Mouse (Mus musculus) liver, embryonic 15.5 days (tissue): ENCODE data around the gene Lexm. TPM values are rescaled to one million over a fixed set of nuclear protein-coding genes. Genes with fewer than 3 reads are reported as not detected.

Source experiments
- ATAC-seq: fragments of 200-750 bp; cut with Nextera tagmentation; 2 replicates; pipeline ENCODE4 v1.8.0; 2017; ENCODE audit warnings: moderate number of reproducible peaks, mild to moderate bottlenecking, moderate library complexity; ENCODE audit not compliant: insufficient read depth
- H3K27ac ChIP-seq: fragments of 300-500 bp; sonication (generic); replicated peaks from 2 replicates; pipeline ENCODE4 v1.5.1; 2015; ENCODE audit warnings: mild to moderate bottlenecking, inconsistent platforms
- H3K27me3 ChIP-seq: fragments of 300-500 bp; sonication (generic); 2 replicates; pipeline ENCODE4 v1.6.1; 2015; ENCODE audit warnings: mild to moderate bottlenecking, inconsistent platforms
- H3K36me3 ChIP-seq: fragments of 300-500 bp; sonication (generic); replicated peaks from 2 replicates; pipeline ENCODE4 v1.6.1; 2015; ENCODE audit warnings: moderate library complexity, mild to moderate bottlenecking, inconsistent platforms
- H3K4me1 ChIP-seq: fragments of 300-500 bp; sonication (generic); replicated peaks from 2 replicates; pipeline ENCODE4 v1.6.1; 2015; ENCODE audit warnings: inconsistent platforms
- H3K4me2 ChIP-seq: fragments of 300-500 bp; sonication (generic); 2 replicates; pipeline ENCODE4 v1.6.1; 2015; ENCODE audit warnings: moderate library complexity, mild to moderate bottlenecking, inconsistent platforms
- H3K4me3 ChIP-seq: fragments of 300-500 bp; sonication (generic); replicated peaks from 2 replicates; pipeline ENCODE4 v1.5.1; 2015; ENCODE audit warnings: mild to moderate bottlenecking, inconsistent platforms
- H3K9ac ChIP-seq: fragments of 300-500 bp; sonication (generic); 2 replicates; pipeline ENCODE4 v1.6.1; 2015; ENCODE audit warnings: moderate library complexity, mild to moderate bottlenecking, inconsistent platforms
- H3K9me3 ChIP-seq: fragments of 300-500 bp; sonication (generic); replicated peaks from 2 replicates; pipeline ENCODE4 v1.6.1; 2016; ENCODE audit warnings: inconsistent platforms
- WGBS: fragments of 180-500 bp; shearing (Covaris S2); methylation state at CpG from one replicate; pipeline ENCODE4 v1.1.7; 2015; ENCODE audit warnings: mixed read lengths; ENCODE audit not compliant: insufficient replicate concordance; 5-methylcytosine and 5-hydroxymethylcytosine counted together
- polyA plus RNA-seq: library from polyadenylated mRNA; unstranded; fragments of >200 nt; fragmentation: Nextera tagmentation; extraction: Ambion mirVana; gene quantifications from 2 replicates; pipeline ENCODE4 v1.2.1, GENCODE M21; 2015

Gene Lexm
- polyA plus RNA-seq, 1 experiment from 2014 or later: not detected

- H3K27ac ChIP-seq: no peak overlapping the region
- peaks cover 11% of the 10 kb centered on the region; the same call in 1 of the 2 replicates for H3K27me3 ChIP-seq
- no peaks in the 10 kb centered on the region for H3K4me1 ChIP-seq
- H3K4me3 ChIP-seq: no peak overlapping the region
- no peaks in the 10 kb centered on the region for H3K9me3 ChIP-seq
- no peaks in the 10 kb centered on the region for H3K36me3 ChIP-seq
- no peak overlapping the region for H3K9ac ChIP-seq
- H3K4me2 ChIP-seq: no peak overlapping the region
- ATAC-seq: no peak
- 33% methylated on average over 3 of the region's 3 CpGs for WGBS
These were observed 75.5 kb downstream of the Lexm start for GRCm38 (mm10) chr4:106541491-106541890.

Other genes with a start within 250 kb of the Lexm start
- gene Pcsk9, start 152.9 kb downstream of the Lexm start, polyA plus RNA-seq: 84.5 and 101 TPM in 2 replicates
- gene Bsnd, start 125.0 kb downstream of the Lexm start, polyA plus RNA-seq: not detected in 2 replicates
- 7.8 and 10.4 TPM in 2 replicates for gene Dhcr24, start 56.2 kb downstream of the Lexm start, polyA plus RNA-seq
- gene Ttc22, start 5.2 kb upstream of the Lexm start, polyA plus RNA-seq: 0.07 and 0.16 TPM in 2 replicates
- gene Pars2, start 33.8 kb upstream of the Lexm start, polyA plus RNA-seq: 4.8 and 5.2 TPM in 2 replicates
- 31.1 and 41.9 TPM in 2 replicates for gene Ttc4, start 61.7 kb upstream of the Lexm start, polyA plus RNA-seq
- 0.12 and 0.13 TPM in 2 replicates for gene Mroh7, start 113.7 kb upstream of the Lexm start, polyA plus RNA-seq
- not detected in 2 replicates for gene Fam151a, start 116.6 kb upstream of the Lexm start, polyA plus RNA-seq
- gene Acot11, start 187.8 kb upstream of the Lexm start, polyA plus RNA-seq: 4.7 and 6.4 TPM in 2 replicates